Mouse (Mus musculus): ENCODE measurements around the gene Dhrs9. TPM values are rescaled to one million over a fixed set of nuclear protein-coding genes. Genes with fewer than 3 reads are reported as not detected.

Gene Dhrs9
- total RNA-seq, 2 experiments from 2014 or later, result 0.09 to 0.82 TPM

DNA sequence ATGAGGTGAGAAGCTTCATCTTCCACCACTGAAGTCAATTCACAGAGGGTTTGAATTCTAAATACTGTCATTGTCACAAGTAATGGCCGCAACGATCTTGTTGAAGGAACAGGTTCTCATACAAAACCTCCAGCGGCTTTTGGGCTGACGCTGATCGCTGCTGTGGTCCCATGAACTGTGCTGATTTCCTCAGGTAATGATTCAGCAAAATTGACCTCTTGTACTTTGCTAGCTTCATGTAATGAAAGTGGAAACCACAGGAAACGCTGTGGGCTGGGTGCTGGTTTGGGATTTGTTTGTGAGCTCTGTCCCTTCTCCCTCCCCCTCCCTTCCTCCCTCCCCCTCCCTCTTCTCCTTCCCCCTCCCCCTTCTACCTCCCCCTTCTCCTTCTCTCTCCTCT lies 34.8 kb downstream of the Dhrs9 start:
- ATAC-seq (replicated peaks; ENCODE audit: poor library complexity, severe bottlenecking), result peak; percentile 74

GRCm38 (mm10) chr2:69418294-69418881 lies 38.1 kb downstream of the Dhrs9 start:
- ATAC-seq (replicated peaks; ENCODE audit: poor library complexity, severe bottlenecking), result no peak

- no peak for ATAC-seq (replicated peaks; ENCODE audit: poor library complexity, severe bottlenecking)
These were observed 44.6 kb downstream of the Dhrs9 start for GRCm38 (mm10) chr2:69424829-69425228.

DNA sequence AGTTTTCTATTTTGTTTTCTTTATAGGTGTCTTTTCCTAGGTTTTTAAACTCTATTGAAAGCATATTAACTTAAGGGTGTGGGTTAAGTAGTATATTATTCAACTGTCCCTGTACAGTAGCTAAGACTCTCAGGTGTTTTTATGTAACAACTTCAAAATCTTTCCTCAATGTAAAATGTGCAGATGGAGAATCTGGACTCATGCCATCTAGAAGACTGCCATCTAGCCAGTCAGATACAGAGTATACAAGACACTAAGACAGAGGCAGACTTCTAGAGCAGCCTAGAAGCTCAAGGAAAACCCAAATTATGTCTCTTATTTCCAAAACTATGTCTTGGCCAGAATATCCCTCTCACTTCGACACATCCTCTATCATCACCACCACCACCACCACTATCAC lies 45.8 kb downstream of the Dhrs9 start:
- no peak for ATAC-seq (replicated peaks; ENCODE audit: poor library complexity, severe bottlenecking)

DNA sequence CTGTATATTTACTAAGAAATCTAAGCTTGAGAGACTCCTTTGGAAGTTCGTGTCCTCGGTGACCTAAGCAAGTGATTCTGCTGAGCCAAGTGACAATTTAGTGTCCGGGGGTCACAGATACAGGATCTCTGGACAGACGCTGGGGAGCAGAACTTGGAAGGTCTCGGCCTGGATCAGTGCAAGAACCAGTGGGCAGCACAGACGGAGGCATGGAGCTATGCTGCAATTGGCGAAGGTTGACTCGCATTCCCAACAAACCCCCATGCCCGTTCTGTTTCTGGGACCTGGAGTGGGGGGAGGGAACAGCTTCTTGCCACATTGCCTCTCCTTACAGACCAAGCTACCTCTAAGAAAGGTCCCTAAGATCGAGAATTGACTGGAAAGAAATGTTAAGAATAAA lies 46.9 kb downstream of the Dhrs9 start:
- no peak for ATAC-seq (replicated peaks; ENCODE audit: poor library complexity, severe bottlenecking)

DNA sequence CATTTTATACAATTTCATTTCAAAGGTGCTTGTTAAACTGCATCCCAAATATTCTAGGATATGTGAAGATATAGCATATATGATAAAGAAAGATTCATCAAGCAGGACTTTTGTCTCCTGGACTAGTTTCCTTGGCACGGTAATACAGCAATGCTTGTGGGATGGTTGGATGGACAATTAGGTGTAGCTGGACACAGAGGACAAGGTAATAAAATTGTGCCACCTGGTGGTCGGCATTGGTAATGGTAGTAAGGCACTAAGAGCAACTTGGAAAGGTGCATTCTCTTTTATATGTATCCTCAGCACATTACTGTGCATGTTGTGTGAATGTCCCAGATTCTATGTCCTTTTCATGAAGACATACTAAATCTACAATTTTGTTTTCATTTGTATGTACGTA lies 47.9 kb downstream of the Dhrs9 start:
- peak; percentile 77 for ATAC-seq (replicated peaks; ENCODE audit: poor library complexity, severe bottlenecking)

- no peak for ATAC-seq (replicated peaks; ENCODE audit: poor library complexity, severe bottlenecking)
These were observed 61.4 kb downstream of the Dhrs9 start for GRCm38 (mm10) chr2:69441656-69442055.

DNA sequence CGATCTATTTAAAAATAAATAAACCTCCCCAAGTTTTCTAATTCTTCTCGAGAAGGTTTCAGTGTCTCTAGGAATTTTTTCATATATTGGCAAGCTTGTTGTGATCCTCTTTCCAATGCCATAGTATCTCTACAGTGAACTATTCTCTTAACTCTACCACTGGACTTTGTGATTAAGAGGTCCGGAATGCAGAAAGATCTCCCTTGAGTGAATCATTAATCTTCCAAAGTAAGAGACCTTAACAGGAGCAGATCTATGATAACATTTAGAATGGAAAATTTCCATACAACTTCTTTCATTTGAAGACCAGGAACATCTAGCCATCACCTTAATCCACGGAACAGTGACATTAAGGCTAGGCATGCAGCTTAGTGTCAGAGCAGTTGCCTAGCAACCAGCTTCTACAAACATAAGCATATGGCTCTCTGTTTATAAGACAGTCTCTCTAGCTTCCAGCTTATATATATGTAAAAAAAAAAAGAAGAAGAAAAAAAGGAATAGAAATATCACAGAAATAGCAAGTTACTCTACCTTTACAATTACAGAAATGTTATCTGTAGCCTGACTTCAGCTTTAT lies 65.7 kb downstream of the Dhrs9 start:
- no peak for ATAC-seq (replicated peaks; ENCODE audit: poor library complexity, severe bottlenecking)

DNA sequence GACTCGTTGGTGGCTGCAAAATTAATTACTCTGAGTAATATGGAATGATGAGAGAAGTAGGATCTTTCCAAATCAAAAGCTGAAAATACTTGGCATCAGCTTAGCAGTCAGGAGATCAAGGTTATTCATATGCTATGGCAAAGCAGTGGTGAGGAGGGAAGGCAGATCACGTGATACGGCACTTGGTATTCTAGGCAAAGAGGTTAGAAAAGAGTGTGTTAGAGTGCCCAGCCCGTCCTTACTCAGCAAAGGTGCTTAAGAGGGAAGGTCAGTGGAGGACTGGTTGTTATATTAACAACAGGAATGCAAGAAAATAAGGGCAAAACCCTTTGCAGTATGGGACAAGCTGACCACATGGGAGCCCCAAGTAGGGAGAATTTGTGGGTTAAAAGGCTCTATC lies 68.3 kb downstream of the Dhrs9 start:
- ATAC-seq (replicated peaks; ENCODE audit: poor library complexity, severe bottlenecking), result no peak

DNA sequence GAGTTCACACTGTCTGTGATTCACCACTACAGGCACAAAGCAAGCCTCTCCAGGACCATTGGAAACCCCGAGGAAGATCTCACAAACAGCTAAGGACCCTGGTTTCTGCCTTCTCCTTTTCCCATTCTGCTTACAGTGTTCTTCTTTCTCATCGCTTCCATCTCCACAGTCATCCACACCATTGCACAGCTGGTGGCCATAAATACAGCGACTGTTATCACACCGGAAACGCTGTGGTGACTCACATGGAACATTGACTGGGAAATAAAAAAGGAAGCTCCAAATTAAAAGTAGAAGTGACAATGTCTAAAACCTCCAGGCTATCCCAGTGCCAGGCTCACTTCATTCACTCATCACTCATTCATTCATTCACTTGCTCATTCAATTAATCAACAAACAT lies 70.9 kb downstream of the Dhrs9 start:
- ATAC-seq (replicated peaks; ENCODE audit: poor library complexity, severe bottlenecking), result peak; percentile 25

Other genes starting within 250 kb of the Dhrs9 start
- gene Nostrin, start 244.6 kb upstream of the Dhrs9 start, total RNA-seq (2014; fragmentation: Nextera tagmentation), result 2.1 and 9.0 TPM in 2 replicates
- gene Nostrin, start 244.6 kb upstream of the Dhrs9 start, total RNA-seq (2017), result 9.3 and 12.2 TPM in 2 replicates
- 21.8 and 58.1 TPM in 2 replicates for gene Spc25, start 174.3 kb upstream of the Dhrs9 start, total RNA-seq (2014; fragmentation: Nextera tagmentation)
- gene Spc25, start 174.3 kb upstream of the Dhrs9 start, total RNA-seq (2017), result 69.4 and 89.1 TPM in 2 replicates
- gene G6pc2, start 169.4 kb upstream of the Dhrs9 start, total RNA-seq (2014; fragmentation: Nextera tagmentation), result not detected in 2 replicates
- not detected in 2 replicates for gene G6pc2, start 169.4 kb upstream of the Dhrs9 start, total RNA-seq (2017)
- gene Abcb11, start 37.8 kb upstream of the Dhrs9 start, total RNA-seq (2014; fragmentation: Nextera tagmentation), result not detected in 2 replicates
- not detected in 2 replicates for gene Abcb11, start 37.8 kb upstream of the Dhrs9 start, total RNA-seq (2017)
- not detected in 2 replicates for gene Lrp2, start 205.6 kb downstream of the Dhrs9 start, total RNA-seq (2014; fragmentation: Nextera tagmentation)
- gene Lrp2, start 205.6 kb downstream of the Dhrs9 start, total RNA-seq (2017), result 0.22 TPM in 1 of 2 replicates, not detected in the other

All from granulocyte monocyte progenitor cell, adult 5-6 weeks (primary cell).